Mouse (Mus musculus) heart, embryonic 14.5 days (tissue): ENCODE data around the gene Plxnb3. TPM values are rescaled to one million over a fixed set of nuclear protein-coding genes. Genes with fewer than 3 reads are reported as not detected.

Experiments used
- ATAC-seq: fragments of 200-750 bp; cut with Nextera tagmentation; 2 replicates; pipeline ENCODE4 v1.8.0; 2017; ENCODE audit warnings: low read depth, moderate TSS enrichment; ENCODE audit not compliant: insufficient number of reproducible peaks, insufficient read depth, low FRiP score
- H3K27ac ChIP-seq, 2 experiments: fragments of 200-500 bp in 1 of 2; fragments of 300-500 bp in 1 of 2; sonication (generic) in 1 of 2; replicated peaks in 1 of 2; 2 replicates each; pipeline ENCODE4 v1.5.1; 2012 to 2014; ENCODE audit warnings: low read depth in 2 of 2, low read length in 2 of 2, control low read depth in 1 of 2, mild to moderate bottlenecking in 1 of 2, mixed read lengths in 1 of 2; ENCODE audit not compliant: control insufficient read depth in 1 of 2, insufficient read depth in 1 of 2
- H3K27me3 ChIP-seq: fragments of 300-500 bp; sonication (generic); 2 replicates; pipeline ENCODE4 v1.6.1; 2014; ENCODE audit warnings: mild to moderate bottlenecking, low read length, control low read depth; ENCODE audit not compliant: control insufficient read depth, insufficient read depth
- H3K36me3 ChIP-seq: fragments of 300-500 bp; sonication (generic); 2 replicates; pipeline ENCODE4 v1.6.1; 2014; ENCODE audit warnings: mild to moderate bottlenecking, control low read depth, low read length, mixed read lengths; ENCODE audit not compliant: control insufficient read depth, insufficient read depth
- H3K4me1 ChIP-seq, 2 experiments: fragments of 200-500 bp in 1 of 2; fragments of 300-500 bp in 1 of 2; sonication (generic) in 1 of 2; 2 replicates each; pipeline ENCODE4 v1.6.1; 2012 to 2014; ENCODE audit warnings: low read length in 2 of 2, control low read depth in 1 of 2, mixed read lengths in 1 of 2; ENCODE audit not compliant: control insufficient read depth in 2 of 2, insufficient read depth in 2 of 2
- H3K4me2 ChIP-seq: fragments of 300-500 bp; sonication (generic); 2 replicates; pipeline ENCODE4 v1.6.1; 2014; ENCODE audit warnings: mild to moderate bottlenecking, low read length
- H3K4me3 ChIP-seq, 2 experiments: fragments of 200-500 bp in 1 of 2; fragments of 300-500 bp in 1 of 2; sonication (generic) in 1 of 2; 2 replicates each; pipeline ENCODE4 v1.5.1; 2012 to 2014; ENCODE audit warnings: low read length in 2 of 2, mild to moderate bottlenecking in 2 of 2, control low read depth in 1 of 2, low read depth in 1 of 2, moderate library complexity in 1 of 2; ENCODE audit not compliant: control insufficient read depth in 1 of 2, insufficient read depth in 1 of 2
- H3K9ac ChIP-seq: fragments of 300-500 bp; sonication (generic); 2 replicates; pipeline ENCODE4 v1.6.1; 2014; ENCODE audit warnings: mild to moderate bottlenecking, low read length
- H3K9me3 ChIP-seq: fragments of 300-500 bp; sonication (generic); 2 replicates; pipeline ENCODE4 v1.6.1; 2016; ENCODE audit warnings: low read length, control low read depth; ENCODE audit not compliant: control insufficient read depth
- WGBS: fragments of 180-500 bp; shearing (Covaris S2); extraction: QIAGEN DNeasy Blood & Tissue Kit; methylation state at CpG from one replicate; pipeline ENCODE4 v1.1.7; 2014; 5-methylcytosine and 5-hydroxymethylcytosine counted together
- polyA plus RNA-seq: library from polyadenylated mRNA; unstranded; fragments of >200 nt; fragmentation: Nextera tagmentation; extraction: Ambion mirVana; gene quantifications from 2 replicates; pipeline ENCODE4 v1.2.1, GENCODE M21; 2014

Gene Plxnb3
- polyA plus RNA-seq, 1 experiment from 2014 or later, result 0.69 TPM

GRCm38 (mm10) chrX:73786364-73787224 lies 29.7 kb downstream of the Plxnb3 start, which contains the start of the genes Idh3g and Ssr4:
TSS of gene Idh3g (minus strand) at chrX:73786897.
TSS of gene Ssr4 (plus strand) at chrX:73787028.
- Histone ChIP-seq H3K9me3 (no peaks in the 10 kb centered on the region), H3K36me3 (peaks cover 32% of the 10 kb centered on the region), H3K4me2 (peak within 1 kb of the TSS; percentile 72), H3K4me3 (peak within 1 kb of the TSS; percentile 60 to 75), H3K27me3 (no peaks in the 10 kb centered on the region), H3K27ac (peak within 1 kb of the TSS; percentile 93 to 96), H3K9ac (peak within 1 kb of the TSS; percentile 85), H3K4me1 (no peaks in the 10 kb centered on the region; a peak in 1 of 4 replicates)
- ATAC-seq, result peak; percentile 96
- 11% methylated on average over 46 of the region's 52 CpGs for WGBS

GRCm38 (mm10) chrX:73787225-73787558 lies 30.3 kb downstream of the Plxnb3 start:
- Histone ChIP-seq H3K36me3 (peaks cover 26% of the 10 kb centered on the region), H3K27ac (peak overlapping the region; percentile 82 to 96), H3K4me2 (peak overlapping the region; percentile 67), H3K9me3 (no peaks in the 10 kb centered on the region), H3K27me3 (no peaks in the 10 kb centered on the region), H3K4me1 (no peaks in the 10 kb centered on the region; a peak in 1 of 4 replicates), H3K9ac (peak overlapping the region; percentile 85), H3K4me3 (peak overlapping the region; percentile 60 to 75)
- WGBS, result 18% methylated on average over 22 of the region's 22 CpGs
- no peak for ATAC-seq

GRCm38 (mm10) chrX:73788501-73788900 lies 31.6 kb downstream of the Plxnb3 start:
- Histone ChIP-seq H3K9me3 (no peaks in the 10 kb centered on the region), H3K27me3 (no peaks in the 10 kb centered on the region), H3K27ac (no peak overlapping the region), H3K4me1 (no peaks in the 10 kb centered on the region; a peak in 1 of 4 replicates), H3K9ac (no peak overlapping the region), H3K36me3 (peaks cover 23% of the 10 kb centered on the region), H3K4me2 (peak overlapping the region; percentile 67), H3K4me3 (0 out of 4 replicates have a peak overlapping the region, but pooled peaks of 1 of the 2 experiments have one; percentile 60)
- ATAC-seq, result no peak
- WGBS, result 83% methylated on average over 1 of the region's 1 CpGs

GRCm38 (mm10) chrX:73793039-73793438 lies 36.1 kb downstream of the Plxnb3 start:
- no peak overlapping the region for H3K27ac ChIP-seq
- ATAC-seq, result no peak

GRCm38 (mm10) chrX:73793505-73793904 lies 36.6 kb downstream of the Plxnb3 start:
- no peak overlapping the region for H3K4me3 ChIP-seq

More at GRCm38 (mm10) chrX:73793039-73793438, 36.1 kb downstream of the Plxnb3 start:
- no peak overlapping the region for H3K9ac ChIP-seq
- no peak overlapping the region for H3K4me2 ChIP-seq
- H3K27me3 ChIP-seq, result no peaks in the 10 kb centered on the region
- no peaks in the 10 kb centered on the region; a peak in 1 of 4 replicates for H3K4me1 ChIP-seq
- H3K9me3 ChIP-seq, result no peaks in the 10 kb centered on the region
- H3K4me3 ChIP-seq, result no peak overlapping the region
- peaks cover 23% of the 10 kb centered on the region for H3K36me3 ChIP-seq

GRCm38 (mm10) chrX:73797511-73797910 lies 40.6 kb downstream of the Plxnb3 start:
- H3K9ac ChIP-seq, result no peak overlapping the region
- H3K4me3 ChIP-seq, result no peak overlapping the region
- WGBS, result 76% methylated on average over 2 of the region's 2 CpGs
- H3K36me3 ChIP-seq, result no peaks in the 10 kb centered on the region
- no peaks in the 10 kb centered on the region; a peak in 1 of 4 replicates for H3K4me1 ChIP-seq
- H3K9me3 ChIP-seq, result no peaks in the 10 kb centered on the region
- ATAC-seq, result no peak
- no peaks in the 10 kb centered on the region for H3K27me3 ChIP-seq
- no peak overlapping the region for H3K27ac ChIP-seq
- H3K4me2 ChIP-seq, result no peak overlapping the region

More at GRCm38 (mm10) chrX:73793505-73793904, 36.6 kb downstream of the Plxnb3 start:
- WGBS, result 40% methylated on average over 1 of the region's 1 CpGs
- Histone ChIP-seq H3K4me1 (no peaks in the 10 kb centered on the region; a peak in 1 of 4 replicates), H3K27me3 (no peaks in the 10 kb centered on the region), H3K4me2 (no peak overlapping the region), H3K27ac (no peak overlapping the region), H3K9me3 (no peaks in the 10 kb centered on the region), H3K36me3 (peaks cover 23% of the 10 kb centered on the region), H3K9ac (no peak overlapping the region)
- ATAC-seq, result no peak

GRCm38 (mm10) chrX:73798502-73798901 lies 41.6 kb downstream of the Plxnb3 start:
- WGBS, result 47% methylated on average over 9 of the region's 9 CpGs

More at GRCm38 (mm10) chrX:73798502-73798901, 41.6 kb downstream of the Plxnb3 start:
- H3K4me1 ChIP-seq, result no peaks in the 10 kb centered on the region; a peak in 1 of 4 replicates
- H3K4me3 ChIP-seq, result no peak overlapping the region
- peak; percentile 77; the same call in 1 of the 2 replicates for ATAC-seq
- H3K36me3 ChIP-seq, result no peaks in the 10 kb centered on the region
- H3K27ac ChIP-seq, result no peak overlapping the region
- H3K27me3 ChIP-seq, result no peaks in the 10 kb centered on the region
- H3K4me2 ChIP-seq, result no peak overlapping the region
- no peak overlapping the region for H3K9ac ChIP-seq
- no peaks in the 10 kb centered on the region for H3K9me3 ChIP-seq
